Mouse (Mus musculus) layer of hippocampus, postnatal 10 days (tissue): ENCODE results near the gene Gm49486. TPM values are rescaled to one million over a fixed set of nuclear protein-coding genes. Genes with fewer than 3 reads are reported as not detected.

Source experiments
- DNase-seq, 2 experiments: peaks; one replicate each; pipeline ENCODE4 v3.0.0; 2021; ENCODE audit warnings: low spot score in 2 of 2
- total RNA-seq, 2 experiments: library from RNA; stranded (reverse); gene quantifications; 2 replicates each; pipeline ENCODE4 v1.2.3; 2021

Gm49486 gene
- total RNA-seq, 2 experiments from 2014 or later, result 0.80 to 1.0 TPM

- DNase-seq, result peak; percentile 49 to 60
Observed at GRCm38 (mm10) chr15:79270317-79271123, 41.3 kb downstream of the Gm49486 start.

GRCm38 (mm10) chr15:79271124-79271746 lies 42.0 kb downstream of the Gm49486 start:
- peak; percentile 59 to 69 for DNase-seq

GRCm38 (mm10) chr15:79273020-79273419 lies 43.8 kb downstream of the Gm49486 start:
- no peak for DNase-seq

- no peak for DNase-seq
Observed at GRCm38 (mm10) chr15:79277728-79278127, 48.5 kb downstream of the Gm49486 start.

- peak in 1 of 2 experiments; percentile 18 for DNase-seq
Observed at GRCm38 (mm10) chr15:79280209-79280608, 51.0 kb downstream of the Gm49486 start.

GRCm38 (mm10) chr15:79280850-79281249 lies 51.7 kb downstream of the Gm49486 start:
- DNase-seq, result no peak

GRCm38 (mm10) chr15:79281389-79281788 lies 52.2 kb downstream of the Gm49486 start:
- DNase-seq, result no peak

GRCm38 (mm10) chr15:79282434-79282833 lies 53.2 kb downstream of the Gm49486 start:
- no peak for DNase-seq

GRCm38 (mm10) chr15:79283371-79283770 lies 54.2 kb downstream of the Gm49486 start:
- DNase-seq, result no peak

GRCm38 (mm10) chr15:79285399-79285798 lies 56.2 kb downstream of the Gm49486 start, which contains the start of gene Baiap2l2:
Baiap2l2 (minus strand) TSS chr15:79285537.
- DNase-seq, result no peak

- no peak for DNase-seq
Observed at GRCm38 (mm10) chr15:79286141-79286540, 57.0 kb downstream of the Gm49486 start.

- DNase-seq, result no peak
Observed at GRCm38 (mm10) chr15:79287091-79287490, 57.9 kb downstream of the Gm49486 start.

- no peak for DNase-seq
Observed at GRCm38 (mm10) chr15:79288387-79288786, 59.2 kb downstream of the Gm49486 start.

GRCm38 (mm10) chr15:79289441-79289840 lies 60.2 kb downstream of the Gm49486 start:
- no peak for DNase-seq

- no peak for DNase-seq
Observed at GRCm38 (mm10) chr15:79290340-79290739, 61.1 kb downstream of the Gm49486 start.

GRCm38 (mm10) chr15:79292779-79293178 lies 63.6 kb downstream of the Gm49486 start:
- no peak for DNase-seq

GRCm38 (mm10) chr15:79298553-79298952 lies 69.4 kb downstream of the Gm49486 start:
- no peak for DNase-seq

- no peak for DNase-seq
Observed at GRCm38 (mm10) chr15:79299563-79300155, 70.5 kb downstream of the Gm49486 start.

GRCm38 (mm10) chr15:79303725-79304124 lies 74.5 kb downstream of the Gm49486 start:
- peak in 1 of 2 experiments; percentile 30 for DNase-seq

GRCm38 (mm10) chr15:79304832-79305231 lies 75.6 kb downstream of the Gm49486 start:
- no peak for DNase-seq

- DNase-seq, result no peak
Observed at GRCm38 (mm10) chr15:79306043-79306637, 76.9 kb downstream of the Gm49486 start.
